Mouse (Mus musculus) spleen, adult 2 months (tissue): Measurements from ENCODE around the gene Klrc3. TPM values are rescaled to one million over a fixed set of nuclear protein-coding genes. Genes with fewer than 3 reads are reported as not detected.
"Not testable (repeated sequence)": the region's sequence is repeated elsewhere in the genome, so short reads cannot be mapped to it uniquely, and the experiment has no call there.

Experiments
- DNase-seq, 2 experiments: peaks; one replicate each; pipeline versions ENCODE4 v3.0.0 to v3.0.0-alpha.2; 2012 to 2021; ENCODE audit warnings: low spot score in 2 of 2, low read depth in 1 of 2
- H3K27ac ChIP-seq: fragments of 200-500 bp; 2 replicates; pipeline ENCODE4 v1.5.1; 2012; ENCODE audit warnings: low read length, inconsistent platforms; ENCODE audit not compliant: insufficient read depth
- H3K27me3 ChIP-seq: fragments of 200-500 bp; 2 replicates; pipeline ENCODE4 v1.6.1; 2012; ENCODE audit warnings: mild to moderate bottlenecking, moderate library complexity, low read length, inconsistent platforms; ENCODE audit not compliant: control insufficient read depth, insufficient read depth
- H3K36me3 ChIP-seq: fragments of 200-500 bp; 2 replicates; pipeline ENCODE4 v1.6.1; 2012; ENCODE audit warnings: mild to moderate bottlenecking, low read length, inconsistent platforms; ENCODE audit not compliant: control insufficient read depth, insufficient read depth
- H3K4me1 ChIP-seq: fragments of 200-500 bp; 2 replicates; pipeline ENCODE4 v1.6.1; 2011; ENCODE audit warnings: inconsistent platforms; ENCODE audit not compliant: control insufficient read depth, insufficient read depth, insufficient read length
- H3K4me3 ChIP-seq: fragments of 200-500 bp; 2 replicates; pipeline ENCODE4 v1.5.1; 2011; ENCODE audit warnings: mild to moderate bottlenecking, inconsistent platforms; ENCODE audit not compliant: insufficient read depth, insufficient read length; ENCODE audit errors: extremely low read depth
- CTCF ChIP-seq: fragments of 200-500 bp; IDR thresholded peaks from 2 replicates; pipeline ENCODE4 v1.5.1; 2011; ENCODE audit warnings: mild to moderate bottlenecking, inconsistent platforms; ENCODE audit not compliant: insufficient read depth, insufficient read length, insufficient replicate concordance; ENCODE audit errors: extremely low read depth
- POLR2A ChIP-seq: fragments of 200-500 bp; IDR thresholded peaks from 2 replicates; pipeline ENCODE4 v1.6.1; 2011; ENCODE audit warnings: low read depth, low read length, inconsistent platforms
- WGBS: fragments of 180-500 bp; shearing (Covaris S2); methylation state at CpG from one replicate; pipeline ENCODE4 v1.1.7; 2018; 5-methylcytosine and 5-hydroxymethylcytosine counted together
- polyA plus RNA-seq: library from polyadenylated mRNA; depleted of rRNA; stranded (reverse); fragments of >200 nt; gene quantifications from 2 replicates; pipeline ENCODE4 v1.2.3, GENCODE M21; 2012; rRNA removed

Klrc3 gene
- polyA plus RNA-seq: 0.63 and 1.6 TPM in 2 replicates

DNA sequence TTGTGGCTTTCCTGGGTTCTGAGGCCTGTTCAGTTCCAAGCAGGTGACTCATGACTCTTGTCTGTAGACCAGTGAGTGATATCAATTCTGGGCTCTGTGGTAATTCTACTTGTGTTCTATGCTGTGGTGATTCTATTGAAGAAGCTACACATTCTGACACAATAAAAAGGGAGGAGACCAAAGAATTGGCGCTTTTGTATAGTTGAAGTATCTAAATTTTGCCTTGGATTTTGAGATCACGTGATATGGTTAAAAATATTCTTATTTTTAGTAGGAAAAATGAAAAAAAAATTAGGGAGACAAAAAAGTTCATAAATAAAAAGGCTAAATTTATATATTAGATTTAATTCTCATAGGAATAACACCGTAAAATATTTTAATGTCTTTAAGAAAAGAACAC lies at the start of gene Klrc3:
TSS of gene Klrc3 (minus strand) at position 101 of the 400 bp plus-strand sequence.
- not testable (repeated sequence) for H3K4me3 ChIP-seq, H3K27ac ChIP-seq, H3K27me3 ChIP-seq, DNase-seq, H3K36me3 ChIP-seq, H3K4me1 ChIP-seq
- 86% methylated on average over 3 of the region's 3 CpGs for WGBS

DNA sequence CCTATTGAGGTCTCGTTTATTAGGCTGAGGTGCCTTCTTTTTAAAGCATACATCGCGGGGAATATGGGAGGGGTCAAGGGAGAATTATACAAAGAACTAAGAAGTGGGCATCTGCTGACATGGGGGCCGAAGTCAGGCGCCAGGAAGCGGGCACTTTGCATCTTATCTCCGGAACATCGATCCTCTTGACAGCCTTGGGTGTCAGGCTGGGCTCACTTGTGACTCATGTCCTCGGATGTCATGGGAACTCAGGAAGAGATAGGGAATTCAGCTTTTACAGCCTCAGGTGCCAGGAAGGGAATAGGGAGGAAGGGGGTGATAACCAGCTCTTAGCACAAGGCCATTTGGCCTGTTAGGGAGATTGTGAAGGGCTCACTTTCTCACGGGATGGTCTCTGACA lies 48.3 kb upstream of the Klrc3 start:
- not testable (repeated sequence) for H3K27me3 ChIP-seq, H3K27ac ChIP-seq, H3K36me3 ChIP-seq, H3K4me1 ChIP-seq, DNase-seq, H3K4me3 ChIP-seq
- WGBS: 83% methylated on average over 10 of the region's 10 CpGs

DNA sequence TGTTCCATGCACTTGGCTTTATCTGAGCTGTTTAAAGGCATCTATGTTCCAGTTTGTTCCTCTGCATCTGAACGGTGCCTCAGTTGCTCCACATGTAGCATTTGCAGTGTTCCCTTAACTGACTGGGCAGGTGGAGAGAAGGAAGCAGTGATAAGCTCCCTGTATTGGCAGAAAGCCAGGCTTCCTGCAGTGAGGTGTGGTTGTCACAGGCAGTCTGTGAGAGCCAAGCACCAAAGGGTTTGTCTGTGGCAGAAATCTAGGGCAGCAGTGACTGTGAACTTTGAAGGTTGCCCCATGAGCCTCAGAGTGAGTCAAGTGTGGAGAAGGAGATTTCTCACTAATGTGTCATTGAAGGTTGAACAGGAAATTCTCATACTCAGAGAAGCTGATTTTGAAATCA lies 37.2 kb upstream of the Klrc3 start:
- H3K4me3 ChIP-seq: no peak overlapping the region
- H3K27ac ChIP-seq: no peak overlapping the region
- DNase-seq: peak; percentile 7 to 27
- H3K36me3 ChIP-seq: no peaks in the 10 kb centered on the region
- no peaks in the 10 kb centered on the region for H3K27me3 ChIP-seq
- WGBS: 8% methylated on average over 1 of the region's 1 CpGs
- no peaks in the 10 kb centered on the region for H3K4me1 ChIP-seq
- no peak for TF ChIP-seq POLR2A

DNA sequence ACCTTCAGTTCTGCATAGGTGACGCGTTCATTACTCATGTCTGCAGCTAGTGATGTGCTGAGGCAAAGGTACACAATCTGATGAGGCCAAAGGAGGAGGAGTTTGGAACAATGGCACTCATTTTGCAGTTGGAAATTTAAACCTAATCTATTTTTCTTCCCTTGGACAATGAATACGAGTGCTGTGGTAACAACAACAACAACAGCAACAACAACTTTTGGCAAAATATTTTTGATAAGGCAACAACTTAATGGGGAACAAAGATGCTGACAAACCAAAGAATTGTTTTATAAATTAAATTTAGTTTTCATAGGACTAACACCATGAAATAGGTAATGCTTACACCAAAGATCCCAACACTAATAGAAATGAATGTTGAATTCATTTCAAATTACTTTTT lies 35.7 kb upstream of the Klrc3 start, which contains the start of gene Klrc1:
TSS of gene Klrc1 (minus strand) at position 101 of the 400 bp plus-strand sequence.
- Histone ChIP-seq H3K27me3 (no peaks in the 10 kb centered on the region), H3K36me3 (no peaks in the 10 kb centered on the region), H3K4me1 (no peaks in the 10 kb centered on the region), H3K4me3 (no peak within 1 kb of the TSS), H3K27ac (no peak within 1 kb of the TSS)
- 87% methylated on average over 3 of the region's 3 CpGs for WGBS
- TF ChIP-seq CTCF (no peak), POLR2A (no peak)
- no peak for DNase-seq

DNA sequence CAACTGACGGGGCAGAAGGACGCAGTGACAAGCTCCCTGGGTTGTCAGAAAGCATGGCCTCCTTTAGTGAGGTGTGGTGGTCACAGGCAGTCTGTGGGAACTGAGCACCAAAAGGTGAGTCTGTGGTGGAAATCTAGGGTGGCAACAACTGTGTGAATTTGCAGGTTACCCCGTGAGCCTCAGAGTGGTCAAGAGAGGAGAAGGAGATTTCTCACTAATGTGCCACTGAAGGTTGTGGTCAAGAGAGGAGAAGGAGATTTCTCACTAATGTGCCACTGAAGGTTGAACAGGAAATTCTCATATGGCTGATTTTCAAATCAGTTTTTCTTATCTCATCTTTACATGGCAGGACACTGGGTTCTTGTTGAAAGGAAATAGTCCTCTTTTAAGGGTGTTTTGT lies 18.2 kb upstream of the Klrc3 start:
- not testable (repeated sequence) for DNase-seq, H3K27ac ChIP-seq, H3K4me3 ChIP-seq, H3K27me3 ChIP-seq, H3K4me1 ChIP-seq, H3K36me3 ChIP-seq
- 0% methylated on average over 1 of the region's 3 CpGs for WGBS

DNA sequence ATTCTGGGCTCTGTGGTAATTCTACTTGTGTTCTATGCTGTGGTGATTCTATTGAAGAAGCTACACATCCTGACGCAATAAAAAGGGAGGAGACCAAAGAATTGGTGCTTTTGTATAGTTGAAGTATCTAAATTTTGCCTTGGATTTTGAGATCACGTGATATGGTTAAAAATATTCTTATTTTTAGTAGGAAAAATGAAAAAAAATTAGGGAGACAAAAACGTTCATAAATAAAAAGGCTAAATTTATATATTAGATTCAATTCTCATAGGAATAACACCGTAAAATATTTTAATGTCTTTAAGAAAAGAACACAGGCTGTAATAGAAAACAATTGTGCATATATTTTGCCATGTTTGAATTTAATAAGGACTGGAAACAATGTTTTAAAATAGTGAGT lies 17.5 kb upstream of the Klrc3 start, which contains the start of gene Klrc2:
TSS of gene Klrc2 (minus strand) at position 101 of the 400 bp plus-strand sequence.
- not testable (repeated sequence) for H3K36me3 ChIP-seq

DNA sequence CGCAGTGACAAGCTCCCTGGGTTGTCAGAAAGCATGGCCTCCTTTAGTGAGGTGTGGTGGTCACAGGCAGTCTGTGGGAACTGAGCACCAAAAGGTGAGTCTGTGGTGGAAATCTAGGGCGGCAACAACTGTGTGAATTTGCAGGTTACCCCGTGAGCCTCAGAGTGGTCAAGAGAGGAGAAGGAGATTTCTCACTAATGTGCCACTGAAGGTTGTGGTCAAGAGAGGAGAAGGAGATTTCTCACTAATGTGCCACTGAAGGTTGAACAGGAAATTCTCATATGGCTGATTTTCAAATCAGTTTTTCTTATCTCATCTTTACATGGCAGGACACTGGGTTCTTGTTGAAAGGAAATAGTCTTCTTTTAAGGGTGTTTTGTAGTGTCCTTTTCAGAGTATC lies 917 bp upstream of the Klrc3 start:
- 50% methylated on average over 1 of the region's 3 CpGs for WGBS
- not testable (repeated sequence) for H3K4me1 ChIP-seq, DNase-seq, H3K4me3 ChIP-seq, H3K36me3 ChIP-seq, H3K27ac ChIP-seq, H3K27me3 ChIP-seq

More for the DNA sequence above, 17.5 kb upstream of the Klrc3 start, which contains the start of gene Klrc2:
- H3K4me3 ChIP-seq, DNase-seq, H3K27ac ChIP-seq, H3K4me1 ChIP-seq, H3K27me3 ChIP-seq: not testable (repeated sequence)
- WGBS: 88% methylated on average over 4 of the region's 4 CpGs

DNA sequence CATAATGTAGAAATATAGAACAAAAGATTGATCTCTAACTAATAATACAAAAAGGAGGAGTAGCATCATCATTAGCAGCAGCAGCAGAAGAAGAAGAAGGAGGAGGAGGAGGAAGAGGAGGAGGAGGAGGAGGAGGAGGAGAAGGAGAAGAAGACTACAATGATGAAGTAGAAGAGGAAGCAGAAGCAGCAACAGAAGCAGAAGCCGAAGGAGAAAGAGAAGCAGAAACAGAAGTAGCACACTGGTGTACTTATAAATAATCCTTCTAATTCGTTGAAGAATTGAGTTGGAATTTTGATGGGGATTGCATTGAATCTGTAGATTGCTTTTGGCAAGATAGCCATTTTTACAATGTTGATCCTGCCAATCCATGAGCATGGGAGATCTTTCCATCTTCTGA lies 12.1 kb downstream of the Klrc3 start:
- 35% methylated on average over 2 of the region's 2 CpGs for WGBS
- not testable (repeated sequence) for H3K4me3 ChIP-seq, H3K27me3 ChIP-seq, H3K27ac ChIP-seq, DNase-seq, H3K36me3 ChIP-seq, H3K4me1 ChIP-seq
